ENCODE assay signal across 12 mouse cellular contexts in genomic region chr15:102097147-102097915, GRCm38 (mm10). TPM values are rescaled to one million over a fixed set of nuclear protein-coding genes. Genes with fewer than 3 reads are reported as not detected.
DNase-seq lines count a peak whose midpoint lies in the region; ATAC-seq lines count a peak whose summit lies in the region.
"Had no signal": no experiment of that assay in that cellular context is flagged by ENCODE, and none has a peak within 500 bp of the region (broad histone marks: within the 10 kb centered on the region; RNA-seq: fewer than 3 reads in every experiment).

No protein-coding gene starts in this region.

- no peak for ATAC-seq in embryonic facial prominence, embryonic 13.5 days (ENCODE audit: insufficient number of reproducible peaks, insufficient read depth, low FRiP score, low TSS enrichment, low read depth)

- H3K4me3 ChIP-seq in embryonic facial prominence, embryonic 13.5 days: no peak overlapping the region
- H3K4me3 ChIP-seq: neural tube, embryonic 15.5 days had no signal

- peaks cover 53% of the 10 kb centered on the region for H3K36me3 ChIP-seq in embryonic facial prominence, embryonic 13.5 days

- intact Hi-C loops in heart, postnatal 25 days (cut with DNase I): no loop called here

- H3K4me1 ChIP-seq in embryonic facial prominence, embryonic 13.5 days: peaks cover 45% of the 10 kb centered on the region

- peak overlapping the region; percentile 81; the same call in 1 of the 2 replicates for H3K4me2 ChIP-seq in embryonic facial prominence, embryonic 13.5 days
- H3K4me2 ChIP-seq: neural tube, embryonic 15.5 days had no signal

- peak overlapping the region; percentile 81; the same call in 1 of the 2 replicates for H3K9ac ChIP-seq in embryonic facial prominence, embryonic 13.5 days
- H3K9ac ChIP-seq: neural tube, embryonic 15.5 days had no signal

- DNase-seq in heart, adult 8-10 months (ENCODE audit: low spot score): peak; percentile 68
- no peak for DNase-seq in heart, postnatal 25 days (ENCODE audit: low spot score)
- peak; percentile 85 for DNase-seq in 3T3-L1 (ENCODE audit: low read depth, low spot score)
- peak; percentile 52 for DNase-seq in heart, postnatal 4 days
- DNase-seq in embryo, embryonic 9.5 days (ENCODE audit: extremely low spot score): no peak
- no peak for DNase-seq in ovary, postnatal 36 days (ENCODE audit: low spot score)
- no peak for DNase-seq in c-Kit-positive CD71-positive TER-119-positive erythroid progenitor cells, embryonic 14.5 days (ENCODE audit: low spot score)
- DNase-seq: adrenal gland, postnatal 36 days had no signal

- no peaks in the 10 kb centered on the region for H3K9me3 ChIP-seq in embryonic facial prominence, embryonic 13.5 days
- H3K9me3 ChIP-seq: neural tube, embryonic 15.5 days had no signal

- no peaks in the 10 kb centered on the region for H3K27me3 ChIP-seq in embryonic facial prominence, embryonic 13.5 days

- peak overlapping the region; percentile 99 for H3K27ac ChIP-seq in embryonic facial prominence, embryonic 13.5 days
- H3K27ac ChIP-seq: neural tube, embryonic 15.5 days had no signal

- WGBS in embryonic facial prominence, embryonic 13.5 days: 75% methylated on average over 8 of the region's 8 CpGs

RNA-seq across cellular contexts. Expression of gene Tns2, which starts 2.9 kb away (rescaled TPM):
- 100 to 1,000 TPM; 123 to 146 (median 133) TPM for total RNA-seq in heart, adult 8-10 months (2022)
- total RNA-seq in heart, postnatal 25 days (2021): 100 to 1,000 TPM in 1 of 2 experiments, 10 to 100 TPM in 1; 98.6 to 118 TPM
- polyA plus RNA-seq in embryonic facial prominence, embryonic 13.5 days (2015; fragmentation: Nextera tagmentation; extraction: Ambion mirVana): 40.1 and 49.3 TPM in 2 replicates
- 10 to 100 TPM; 65.8 to 70.3 TPM for total RNA-seq in heart, postnatal 4 days (2021)
- total RNA-seq: common myeloid progenitor, adult 5-6 weeks had no signal

RNA-seq across cellular contexts. Expression of gene Eif4b, which starts 23.8 kb away (rescaled TPM):
- 100 to 1,000 TPM; 161 to 190 (median 169) TPM for total RNA-seq in heart, adult 8-10 months (2022)
- 100 to 1,000 TPM; 131 to 144 TPM for total RNA-seq in heart, postnatal 25 days (2021)
- polyA plus RNA-seq in embryonic facial prominence, embryonic 13.5 days (2015; fragmentation: Nextera tagmentation; extraction: Ambion mirVana): 120 and 129 TPM in 2 replicates
- total RNA-seq in heart, postnatal 4 days (2021): 100 to 1,000 TPM; 142 to 145 TPM

RNA-seq across cellular contexts. Expression of gene Spryd3, which starts 38.7 kb away (rescaled TPM):
- 10 to 100 TPM; 13.2 to 16.8 (median 15.6) TPM for total RNA-seq in heart, adult 8-10 months (2022)
- total RNA-seq in heart, postnatal 25 days (2021): 10 to 100 TPM; 13.2 to 15.1 TPM
- polyA plus RNA-seq in embryonic facial prominence, embryonic 13.5 days (2015; fragmentation: Nextera tagmentation; extraction: Ambion mirVana): 20.4 and 21.6 TPM in 2 replicates
- 10 to 100 TPM; 19.9 to 22.6 TPM for total RNA-seq in heart, postnatal 4 days (2021)

RNA-seq across cellular contexts. Expression of gene Igfbp6, which starts 46.8 kb away (rescaled TPM):
- 10 to 100 TPM; 20.6 to 52.4 (median 26.0) TPM for total RNA-seq in heart, adult 8-10 months (2022)
- 10 to 100 TPM; 38.3 to 43.6 TPM for total RNA-seq in heart, postnatal 25 days (2021)
- polyA plus RNA-seq in embryonic facial prominence, embryonic 13.5 days (2015; fragmentation: Nextera tagmentation; extraction: Ambion mirVana): 1.1 and 1.9 TPM in 2 replicates
- 10 to 100 TPM; 10.0 to 12.5 TPM for total RNA-seq in heart, postnatal 4 days (2021)
- total RNA-seq: common myeloid progenitor, adult 5-6 weeks had no signal

RNA-seq across cellular contexts. Expression of gene Soat2, which starts 53.0 kb away (rescaled TPM):
- under 1 TPM in 3 of 4 experiments, not detected in 1; 0.11 to 0.13 (median 0.12) TPM for total RNA-seq in heart, adult 8-10 months (2022)
- total RNA-seq in heart, postnatal 25 days (2021): under 1 TPM in 1 of 2 experiments, not detected in 1; 0.11 TPM
- 0.88 TPM in 1 of 2 replicates, not detected in the other for polyA plus RNA-seq in embryonic facial prominence, embryonic 13.5 days (2015; fragmentation: Nextera tagmentation; extraction: Ambion mirVana)
- under 1 TPM; 0.11 to 0.17 TPM for total RNA-seq in heart, postnatal 4 days (2021)
- total RNA-seq: layer of hippocampus, postnatal 10 days had no signal

Comparison
In these comparisons a context has a peak if more than half of its experiments do, and no peak if none do; other contexts are left out.
1. DNase-seq: peak in heart, adult 8-10 months (single experiment), 3T3-L1 (single experiment) and heart, postnatal 4 days (single experiment); none in heart, postnatal 25 days (single experiment), embryo, embryonic 9.5 days (single experiment), ovary, postnatal 36 days (single experiment) and c-Kit-positive CD71-positive TER-119-positive erythroid progenitor cells, embryonic 14.5 days (single experiment).